Mouse (Mus musculus) liver, embryonic 13.5 days (tissue): Measurements from ENCODE around the gene Diaph3. TPM values are rescaled to one million over a fixed set of nuclear protein-coding genes. Genes with fewer than 3 reads are reported as not detected.
A peak's percentile ranks its signal among the peaks of the same experiment; 100 is the strongest.

ENCODE experiments used
- ATAC-seq: fragments of 200-750 bp; cut with Nextera tagmentation; 2 replicates; pipeline ENCODE4 v1.8.0; 2017; ENCODE audit warnings: low read depth, mild to moderate bottlenecking, moderate number of reproducible peaks, moderate library complexity
- DNase-seq: peaks from one replicate; pipeline ENCODE4 v3.0.0; 2022
- H3K27ac ChIP-seq: fragments of 300-500 bp; sonication (generic); 2 replicates; pipeline ENCODE4 v1.5.1; 2015; ENCODE audit warnings: moderate library complexity, mild to moderate bottlenecking, inconsistent platforms
- H3K27me3 ChIP-seq: fragments of 300-500 bp; sonication (generic); 2 replicates; pipeline ENCODE4 v1.6.1; 2015; ENCODE audit warnings: mild to moderate bottlenecking, inconsistent platforms
- H3K36me3 ChIP-seq: fragments of 300-500 bp; sonication (generic); 2 replicates; pipeline ENCODE4 v1.6.1; 2015; ENCODE audit warnings: mild to moderate bottlenecking, inconsistent platforms
- H3K4me1 ChIP-seq: fragments of 300-500 bp; sonication (generic); replicated peaks from 2 replicates; pipeline ENCODE4 v1.6.1; 2015; ENCODE audit warnings: inconsistent platforms
- H3K4me2 ChIP-seq: fragments of 300-500 bp; sonication (generic); 2 replicates; pipeline ENCODE4 v1.6.1; 2015; ENCODE audit warnings: inconsistent platforms, mild to moderate bottlenecking, moderate library complexity
- H3K4me3 ChIP-seq: fragments of 300-500 bp; sonication (generic); replicated peaks from 2 replicates; pipeline ENCODE4 v1.5.1; 2015; ENCODE audit warnings: mild to moderate bottlenecking, inconsistent platforms
- H3K9ac ChIP-seq: fragments of 300-500 bp; sonication (generic); 2 replicates; pipeline ENCODE4 v1.6.1; 2015; ENCODE audit warnings: mild to moderate bottlenecking, inconsistent platforms
- H3K9me3 ChIP-seq: fragments of 300-500 bp; sonication (generic); replicated peaks from 2 replicates; pipeline ENCODE4 v1.6.1; 2016; ENCODE audit warnings: inconsistent platforms
- WGBS: fragments of 180-500 bp; shearing (Covaris S2); methylation state at CpG from one replicate; pipeline ENCODE4 v1.1.7; 2015; ENCODE audit not compliant: insufficient replicate concordance; 5-methylcytosine and 5-hydroxymethylcytosine counted together
- polyA plus RNA-seq: library from polyadenylated mRNA; unstranded; fragments of >200 nt; fragmentation: Nextera tagmentation; extraction: Ambion mirVana; gene quantifications from 2 replicates; pipeline ENCODE4 v1.2.1, GENCODE M21; 2015

Diaph3 gene
- polyA plus RNA-seq, 1 experiment from 2014 or later: 17.5 TPM

- Histone ChIP-seq H3K27ac (no peak overlapping the region), H3K4me1 (no peaks in the 10 kb centered on the region), H3K9me3 (no peaks in the 10 kb centered on the region), H3K36me3 (no peaks in the 10 kb centered on the region), H3K4me3 (no peak overlapping the region), H3K9ac (no peak overlapping the region), H3K27me3 (no peaks in the 10 kb centered on the region), H3K4me2 (no peak overlapping the region)
- no peak for ATAC-seq
- 56% methylated on average over 3 of the region's 3 CpGs for WGBS
- DNase-seq: no peak
Measured at GRCm38 (mm10) chr14:86844075-86844474, 297.0 kb downstream of the Diaph3 start.

- ATAC-seq (no peak), DNase-seq (no peak)
- H3K9me3 ChIP-seq: no peaks in the 10 kb centered on the region
- no peak overlapping the region for H3K4me2 ChIP-seq
- no peak overlapping the region for H3K9ac ChIP-seq
- no peaks in the 10 kb centered on the region for H3K4me1 ChIP-seq
- no peaks in the 10 kb centered on the region for H3K27me3 ChIP-seq
- no peak overlapping the region for H3K4me3 ChIP-seq
- WGBS: 72% methylated on average over 2 of the region's 2 CpGs
- H3K27ac ChIP-seq: no peak overlapping the region
- no peaks in the 10 kb centered on the region for H3K36me3 ChIP-seq
Measured at GRCm38 (mm10) chr14:86837642-86838041, 303.4 kb downstream of the Diaph3 start.

DNA sequence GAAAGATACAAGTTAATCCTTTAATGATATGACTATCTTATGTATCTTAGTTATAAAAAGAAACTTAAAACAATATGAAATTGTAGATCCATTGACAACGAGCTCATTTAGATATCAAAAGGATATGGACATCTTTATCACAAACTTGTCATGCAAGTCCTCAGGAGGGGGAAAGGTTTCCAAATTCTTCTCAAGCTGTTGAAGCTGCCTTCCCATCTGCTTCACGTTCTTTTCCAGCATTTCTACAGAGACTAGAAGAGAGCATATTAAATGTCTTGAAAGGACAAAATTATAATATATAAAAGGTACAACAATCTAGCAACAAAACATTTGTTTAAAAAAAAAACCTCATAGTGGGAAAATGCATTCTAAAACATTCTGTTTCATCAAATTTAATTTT lies 306.2 kb downstream of the Diaph3 start:
- Histone ChIP-seq H3K4me3 (no peak overlapping the region), H3K4me2 (no peak overlapping the region), H3K9ac (no peak overlapping the region), H3K36me3 (no peaks in the 10 kb centered on the region), H3K4me1 (no peaks in the 10 kb centered on the region), H3K27ac (no peak overlapping the region), H3K27me3 (no peaks in the 10 kb centered on the region), H3K9me3 (no peaks in the 10 kb centered on the region)
- ATAC-seq (no peak), DNase-seq (no peak)
- WGBS: 72% methylated on average over 2 of the region's 2 CpGs

GRCm38 (mm10) chr14:86834269-86834668 lies 306.8 kb downstream of the Diaph3 start:
- no peak for ATAC-seq
- H3K9ac ChIP-seq: no peak overlapping the region
- no peaks in the 10 kb centered on the region for H3K9me3 ChIP-seq
- no peaks in the 10 kb centered on the region for H3K4me1 ChIP-seq
- WGBS: 94% methylated on average over 6 of the region's 6 CpGs
- H3K4me2 ChIP-seq: no peak overlapping the region
- no peaks in the 10 kb centered on the region for H3K27me3 ChIP-seq
- H3K27ac ChIP-seq: no peak overlapping the region
- no peak for DNase-seq
- no peak overlapping the region for H3K4me3 ChIP-seq
- H3K36me3 ChIP-seq: no peaks in the 10 kb centered on the region

GRCm38 (mm10) chr14:86833003-86833402 lies 308.0 kb downstream of the Diaph3 start:
- H3K27me3 ChIP-seq: no peaks in the 10 kb centered on the region
- DNase-seq (no peak), ATAC-seq (no peak)
- 81% methylated on average over 4 of the region's 4 CpGs for WGBS
- H3K9me3 ChIP-seq: no peaks in the 10 kb centered on the region
- H3K4me2 ChIP-seq: no peak overlapping the region
- no peaks in the 10 kb centered on the region for H3K4me1 ChIP-seq
- H3K4me3 ChIP-seq: no peak overlapping the region
- no peaks in the 10 kb centered on the region for H3K36me3 ChIP-seq
- no peak overlapping the region for H3K9ac ChIP-seq
- H3K27ac ChIP-seq: no peak overlapping the region

GRCm38 (mm10) chr14:86816246-86816645 lies 324.8 kb downstream of the Diaph3 start:
- H3K27ac ChIP-seq: no peak overlapping the region
- no peaks in the 10 kb centered on the region for H3K9me3 ChIP-seq
- peak; percentile 45; the same call in 1 of the 2 replicates for ATAC-seq
- no peaks in the 10 kb centered on the region for H3K4me1 ChIP-seq
- no peaks in the 10 kb centered on the region for H3K36me3 ChIP-seq
- H3K4me3 ChIP-seq: no peak overlapping the region
- 89% methylated on average over 4 of the region's 4 CpGs for WGBS
- no peak overlapping the region for H3K4me2 ChIP-seq
- no peak for DNase-seq
- H3K27me3 ChIP-seq: no peaks in the 10 kb centered on the region
- H3K9ac ChIP-seq: no peak overlapping the region

DNA sequence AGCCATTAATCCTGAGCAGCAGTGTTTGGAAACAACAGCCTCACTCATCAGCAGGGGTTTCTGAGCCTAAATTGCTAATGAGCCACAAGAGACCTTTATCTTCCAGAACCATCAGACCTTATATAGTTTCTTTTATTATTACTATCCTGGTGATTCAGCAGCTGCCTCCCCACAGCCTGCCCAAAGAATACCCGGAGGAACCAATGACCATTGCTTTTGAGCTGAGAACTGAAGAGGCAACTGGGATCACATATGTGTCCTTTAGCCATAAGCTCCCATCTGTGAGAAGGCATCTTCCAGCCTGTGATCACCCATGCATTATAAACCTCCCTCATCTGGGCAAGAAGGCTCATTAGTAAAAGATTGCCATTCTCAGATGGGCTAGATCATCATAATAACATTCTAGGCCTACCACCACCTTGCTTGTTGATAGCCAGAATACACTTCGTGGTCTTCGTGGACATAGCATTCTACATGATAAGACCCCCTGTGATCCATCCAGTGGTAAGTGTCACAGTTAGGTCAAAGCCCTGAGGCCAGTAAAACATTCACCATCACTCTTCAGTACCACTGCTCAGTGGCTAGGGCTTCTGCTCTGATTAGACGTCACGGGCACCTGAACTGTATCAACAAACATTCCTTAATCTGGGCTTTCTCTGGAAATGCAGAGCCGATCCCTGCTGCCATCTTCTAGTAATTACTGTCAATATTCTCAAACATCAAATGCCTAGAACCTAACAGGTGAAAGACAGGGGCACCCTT lies 352.0 kb downstream of the Diaph3 start:
- Histone ChIP-seq H3K4me3 (no peak overlapping the region), H3K4me2 (no peak overlapping the region), H3K4me1 (no peaks in the 10 kb centered on the region), H3K9ac (no peak overlapping the region), H3K9me3 (no peaks in the 10 kb centered on the region), H3K27ac (no peak overlapping the region), H3K36me3 (peaks cover under 1% of the 10 kb centered on the region; the same call in 1 of the 2 replicates), H3K27me3 (no peaks in the 10 kb centered on the region)
- WGBS: 83% methylated on average over 6 of the region's 6 CpGs
- no peak for DNase-seq
- ATAC-seq: no peak

GRCm38 (mm10) chr14:86786866-86787265 lies 354.2 kb downstream of the Diaph3 start:
- Histone ChIP-seq H3K9me3 (no peaks in the 10 kb centered on the region), H3K27me3 (no peaks in the 10 kb centered on the region), H3K4me2 (no peak overlapping the region), H3K4me3 (no peak overlapping the region), H3K4me1 (no peaks in the 10 kb centered on the region), H3K36me3 (no peaks in the 10 kb centered on the region), H3K27ac (no peak overlapping the region), H3K9ac (no peak overlapping the region)
- 46% methylated on average over 8 of the region's 8 CpGs for WGBS
- DNase-seq (no peak), ATAC-seq (no peak)

DNA sequence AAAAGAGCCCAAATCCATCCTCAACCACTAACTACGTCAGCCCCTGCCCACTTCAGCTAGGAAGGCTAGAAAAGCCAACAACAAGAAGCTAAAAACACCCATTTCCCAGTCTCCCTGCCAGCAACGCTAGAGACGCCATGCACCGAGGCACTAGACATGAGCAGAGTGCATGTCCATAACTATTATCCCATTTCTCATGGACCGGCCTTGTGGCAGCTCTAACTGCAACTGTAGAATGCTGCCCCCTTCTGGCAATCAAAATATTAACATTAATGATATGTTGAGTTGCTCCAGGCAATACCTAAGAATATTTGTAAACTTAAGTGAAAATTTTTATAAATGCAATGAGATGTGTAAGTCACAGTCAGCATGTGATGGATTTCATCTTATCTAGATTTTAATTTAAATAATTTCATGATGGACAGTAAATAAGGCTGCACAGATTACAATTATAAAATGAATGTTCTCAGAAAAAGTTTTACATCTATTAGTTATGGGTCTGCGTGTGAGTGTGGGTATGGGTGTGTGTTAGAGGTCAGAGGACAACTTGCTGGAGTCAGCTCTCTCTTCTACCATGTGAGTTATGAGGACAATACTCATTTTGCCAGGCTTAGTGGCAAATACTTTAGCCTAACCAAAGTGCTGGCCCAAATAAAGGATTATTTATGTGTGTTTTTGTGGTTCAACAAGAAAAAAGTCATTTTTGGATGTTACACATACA lies 359.3 kb downstream of the Diaph3 start:
- WGBS: 63% methylated on average over 6 of the region's 6 CpGs
- no peak overlapping the region for H3K4me3 ChIP-seq
- H3K9ac ChIP-seq: no peak overlapping the region
- no peaks in the 10 kb centered on the region for H3K4me1 ChIP-seq
- DNase-seq (no peak), ATAC-seq (peak; percentile 43; the same call in 1 of the 2 replicates)
- H3K27me3 ChIP-seq: no peaks in the 10 kb centered on the region
- no peak overlapping the region for H3K4me2 ChIP-seq
- no peaks in the 10 kb centered on the region for H3K36me3 ChIP-seq
- H3K27ac ChIP-seq: no peak overlapping the region
- H3K9me3 ChIP-seq: no peaks in the 10 kb centered on the region

DNA sequence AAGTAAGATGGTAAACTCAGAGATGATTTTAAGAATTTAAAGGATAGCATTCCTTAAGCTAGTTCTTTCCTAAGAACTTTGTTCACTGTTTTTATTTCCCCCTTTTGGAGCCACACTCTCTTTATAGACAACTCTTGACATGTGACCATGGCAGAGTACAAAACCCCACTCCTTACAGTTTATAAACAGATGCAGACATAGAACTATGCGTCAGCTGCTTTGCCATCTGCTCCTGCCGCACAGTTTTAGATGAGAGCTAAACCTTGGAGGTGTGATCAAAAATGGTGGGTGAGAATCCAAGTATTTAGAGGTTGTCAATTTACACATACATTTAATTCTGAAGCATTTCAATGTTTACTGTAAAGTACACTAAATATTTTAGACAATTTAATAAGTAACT lies 367.7 kb downstream of the Diaph3 start:
- Histone ChIP-seq H3K9ac (no peak overlapping the region), H3K9me3 (no peaks in the 10 kb centered on the region), H3K4me3 (no peak overlapping the region), H3K4me2 (no peak overlapping the region), H3K36me3 (peaks cover 10% of the 10 kb centered on the region), H3K27me3 (no peaks in the 10 kb centered on the region), H3K4me1 (no peaks in the 10 kb centered on the region), H3K27ac (no peak overlapping the region)
- ATAC-seq: no peak
- no peak for DNase-seq
- 92% methylated on average over 2 of the region's 2 CpGs for WGBS

DNA sequence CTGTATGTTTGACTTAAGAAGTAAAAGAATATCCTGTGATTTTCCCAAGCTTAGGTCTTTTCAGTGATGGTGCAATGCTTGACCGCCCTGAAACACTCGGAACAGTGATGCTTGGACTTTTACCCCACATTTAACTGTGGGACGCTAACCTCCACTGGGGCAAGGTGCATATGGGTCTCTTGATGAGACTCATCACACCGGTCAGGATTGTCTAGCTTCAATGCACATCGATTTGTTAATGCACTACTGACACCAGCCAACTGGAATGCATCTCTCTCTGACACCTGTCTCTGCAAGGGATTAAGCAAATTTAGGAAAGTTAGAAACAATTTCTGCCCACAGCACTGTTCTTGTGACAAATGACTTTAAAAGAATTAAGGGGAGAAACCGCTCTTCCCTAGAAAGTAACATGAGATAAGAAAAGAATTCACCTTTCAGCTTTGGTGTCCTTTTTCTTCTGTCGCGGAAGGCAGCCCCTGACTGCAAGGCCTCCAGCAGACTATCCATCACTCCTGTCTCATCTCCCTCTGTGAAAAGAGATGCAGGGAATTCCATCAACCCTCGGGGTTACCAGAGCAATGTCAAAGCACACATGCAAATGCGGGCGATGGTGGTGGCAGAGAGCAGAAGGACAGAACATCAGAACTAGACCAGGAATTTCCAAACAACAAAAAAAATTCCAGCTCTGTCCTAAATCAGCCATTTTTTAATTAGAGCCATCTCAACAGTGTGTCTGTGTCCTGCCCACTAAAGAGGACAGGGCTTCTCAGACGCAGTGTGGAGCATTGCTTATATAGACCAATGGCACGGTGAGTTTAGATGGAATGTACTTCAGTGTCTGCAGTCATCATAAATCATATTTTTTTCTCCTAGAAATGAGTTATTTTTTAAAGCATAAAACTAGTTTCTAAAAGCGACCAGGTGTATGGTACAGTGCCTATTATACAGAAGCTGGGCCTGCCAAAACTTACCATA lies 368.6 kb downstream of the Diaph3 start:
- peaks cover 10% of the 10 kb centered on the region for H3K36me3 ChIP-seq
- no peak overlapping the region for H3K4me3 ChIP-seq
- H3K9ac ChIP-seq: no peak overlapping the region
- 79% methylated on average over 14 of the region's 14 CpGs for WGBS
- ATAC-seq: no peak
- no peak overlapping the region for H3K4me2 ChIP-seq
- no peaks in the 10 kb centered on the region for H3K4me1 ChIP-seq
- no peak overlapping the region for H3K27ac ChIP-seq
- no peaks in the 10 kb centered on the region for H3K9me3 ChIP-seq
- DNase-seq: no peak
- no peaks in the 10 kb centered on the region for H3K27me3 ChIP-seq
